Mouse (Mus musculus): ENCODE measurements around the gene Slc9a8.

Slc9a8 gene

DNA sequence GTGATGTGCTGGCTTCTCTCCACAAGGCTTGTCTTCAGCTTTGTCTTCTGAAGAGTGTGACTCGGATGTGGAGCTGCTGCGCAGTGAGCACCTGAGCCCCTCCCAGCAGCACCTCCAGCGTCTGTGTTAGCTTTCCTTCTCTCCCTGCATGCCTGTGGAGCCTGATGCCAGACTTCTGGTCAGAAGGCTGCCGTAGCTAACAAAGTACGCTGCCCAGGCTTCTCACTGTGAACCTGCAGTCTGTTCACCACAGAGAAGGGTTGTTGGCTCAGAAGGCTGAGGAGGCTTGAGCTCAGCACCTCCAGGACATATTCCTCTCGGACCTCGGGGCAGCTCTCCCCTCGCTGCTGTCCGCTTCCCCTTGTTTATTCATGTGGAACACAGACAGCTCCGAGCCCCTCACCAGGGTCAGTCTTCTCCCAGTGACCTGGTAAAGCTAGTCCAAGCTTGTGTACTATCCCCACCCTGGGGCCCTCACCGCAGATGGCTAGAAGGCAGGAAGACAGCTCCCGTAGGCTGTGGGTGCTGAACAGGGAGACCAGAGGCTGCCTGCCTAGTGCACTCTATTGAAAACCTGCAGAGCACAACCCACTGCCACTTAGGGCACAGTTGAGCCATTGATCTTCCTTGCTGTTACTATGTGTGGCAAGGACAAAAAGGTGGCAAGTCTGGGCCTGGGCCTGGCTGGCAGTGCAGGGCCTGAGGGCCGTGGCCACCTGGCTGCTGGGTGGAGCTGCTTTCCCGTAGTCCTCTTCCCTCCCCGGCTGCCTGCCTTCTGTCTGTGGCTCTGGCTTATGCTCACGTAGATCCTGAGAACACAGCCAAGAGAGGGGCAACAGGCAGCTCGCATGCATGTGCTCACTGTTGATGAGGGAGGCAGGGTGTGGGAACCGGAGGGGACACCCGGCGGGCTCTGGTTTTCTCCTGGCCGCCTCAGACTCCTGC is 28.1 kb downstream of the Slc9a8 start:
- DNase-seq (ENCODE audit: low spot score in 2 of 2), result no peak

DNA sequence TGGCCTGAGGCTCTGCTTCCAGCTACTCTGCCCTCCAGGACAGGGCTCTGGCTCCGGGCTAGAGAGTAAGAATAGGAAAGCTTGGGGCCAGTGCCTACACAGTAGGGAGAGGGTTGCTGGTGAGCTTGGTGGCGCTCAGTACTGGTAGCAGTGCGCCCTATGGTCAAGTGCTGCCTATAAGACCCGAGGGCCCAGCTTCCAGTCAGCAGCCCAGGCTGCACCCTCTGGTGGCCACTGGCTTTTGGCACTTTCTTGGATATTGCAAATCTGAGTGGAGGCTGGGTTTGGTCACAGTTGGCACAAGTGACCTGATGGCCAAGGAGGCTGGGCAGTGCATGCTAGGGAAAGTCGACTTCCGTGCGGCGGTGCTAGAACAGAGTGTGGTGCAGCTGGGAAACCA is 29.1 kb downstream of the Slc9a8 start:
- DNase-seq (ENCODE audit: low spot score in 2 of 2), result no peak

DNA sequence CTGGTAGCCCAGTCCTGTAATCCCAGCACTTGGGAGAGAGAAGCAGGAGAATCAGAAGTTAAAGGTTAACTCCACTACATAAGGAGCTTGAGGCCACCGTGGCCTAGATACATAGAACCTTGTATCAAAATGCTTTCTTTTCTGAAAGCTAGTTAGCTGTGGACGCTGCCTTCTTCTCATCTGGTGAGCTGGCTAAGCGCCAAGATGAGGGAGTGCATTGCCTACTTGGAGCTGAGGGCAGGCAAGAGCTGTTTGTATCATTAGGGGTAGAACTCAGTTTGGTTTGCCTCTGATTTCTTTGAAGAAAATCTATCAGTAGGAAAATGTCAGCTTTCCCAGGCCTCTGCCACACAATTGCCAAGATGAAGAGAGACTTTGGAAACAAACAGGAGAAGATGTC is 32.3 kb downstream of the Slc9a8 start:
- DNase-seq (ENCODE audit: low spot score in 2 of 2), result no peak

DNA sequence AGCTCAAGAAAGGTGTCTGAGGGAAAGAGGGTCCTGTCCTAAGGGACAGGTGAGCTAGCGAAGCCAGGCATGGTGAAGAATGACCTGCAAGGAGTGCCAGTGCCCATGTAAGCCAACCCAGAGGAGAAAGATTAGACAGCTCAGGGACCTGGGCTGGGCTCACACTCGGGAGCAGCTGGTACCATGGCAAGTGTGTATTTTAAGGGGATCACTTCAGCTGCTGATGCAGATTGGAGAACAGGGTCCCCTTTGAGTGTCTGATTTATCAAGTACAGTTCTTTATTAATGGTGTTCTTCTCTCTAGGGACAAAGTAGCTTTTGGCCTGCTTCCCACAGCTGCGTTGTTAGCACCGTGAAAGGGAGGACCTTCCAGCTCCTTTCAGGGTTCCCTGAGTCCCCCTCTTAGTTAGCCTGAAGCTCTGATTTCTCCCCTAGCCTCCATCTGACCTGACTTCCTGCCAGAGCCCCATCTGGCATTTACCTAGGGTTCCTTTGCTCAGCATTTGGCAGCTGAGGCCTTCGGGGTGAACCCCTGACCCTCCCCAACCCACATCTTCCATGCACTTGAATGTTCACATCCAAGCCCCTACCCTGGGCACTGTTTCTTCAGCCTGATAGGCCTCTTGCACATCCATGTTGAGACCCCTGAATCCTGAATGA is 35.0 kb downstream of the Slc9a8 start:
- no peak for DNase-seq (ENCODE audit: low spot score in 2 of 2)

DNA sequence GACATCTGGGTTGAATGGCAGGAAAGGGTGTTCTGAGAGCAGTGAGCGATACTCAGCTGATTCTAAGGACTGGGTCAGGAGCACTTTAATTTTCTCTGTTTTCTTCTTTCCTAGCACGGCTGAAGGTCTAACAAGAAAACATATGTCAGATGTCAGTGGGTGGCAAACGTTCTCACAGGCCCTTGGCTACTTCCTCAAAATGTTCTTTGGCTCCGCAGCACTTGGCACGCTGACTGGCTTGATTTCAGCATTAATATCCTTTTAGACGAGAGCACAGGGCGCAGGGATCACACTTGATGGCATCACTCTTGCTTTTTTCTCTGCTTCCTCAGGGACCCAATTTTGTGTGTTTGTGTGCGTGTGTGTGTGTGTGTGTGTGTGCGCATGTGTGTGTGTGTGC is 35.7 kb downstream of the Slc9a8 start:
- DNase-seq (ENCODE audit: low spot score in 2 of 2), result no peak

DNA sequence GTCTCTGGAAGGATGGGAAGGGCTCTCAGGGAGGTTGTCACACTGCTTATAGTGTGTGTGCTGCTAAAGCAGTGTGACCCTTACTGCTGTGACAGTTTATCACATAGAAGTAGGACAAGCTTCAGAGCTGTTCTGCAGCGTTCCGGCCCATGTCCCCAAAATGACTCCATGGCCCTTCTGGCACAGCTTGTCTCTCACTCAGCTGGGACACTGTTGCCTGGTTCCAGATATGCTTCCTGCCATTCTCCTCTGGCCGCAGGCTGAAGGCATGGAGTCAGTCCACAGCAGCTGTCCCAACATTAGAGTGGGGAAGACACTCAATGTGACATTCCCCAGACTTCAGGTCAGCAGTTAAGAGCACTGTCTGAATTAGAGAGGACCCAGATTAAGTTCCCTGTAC is 37.0 kb downstream of the Slc9a8 start:
- DNase-seq (ENCODE audit: low spot score in 2 of 2), result no peak

DNA sequence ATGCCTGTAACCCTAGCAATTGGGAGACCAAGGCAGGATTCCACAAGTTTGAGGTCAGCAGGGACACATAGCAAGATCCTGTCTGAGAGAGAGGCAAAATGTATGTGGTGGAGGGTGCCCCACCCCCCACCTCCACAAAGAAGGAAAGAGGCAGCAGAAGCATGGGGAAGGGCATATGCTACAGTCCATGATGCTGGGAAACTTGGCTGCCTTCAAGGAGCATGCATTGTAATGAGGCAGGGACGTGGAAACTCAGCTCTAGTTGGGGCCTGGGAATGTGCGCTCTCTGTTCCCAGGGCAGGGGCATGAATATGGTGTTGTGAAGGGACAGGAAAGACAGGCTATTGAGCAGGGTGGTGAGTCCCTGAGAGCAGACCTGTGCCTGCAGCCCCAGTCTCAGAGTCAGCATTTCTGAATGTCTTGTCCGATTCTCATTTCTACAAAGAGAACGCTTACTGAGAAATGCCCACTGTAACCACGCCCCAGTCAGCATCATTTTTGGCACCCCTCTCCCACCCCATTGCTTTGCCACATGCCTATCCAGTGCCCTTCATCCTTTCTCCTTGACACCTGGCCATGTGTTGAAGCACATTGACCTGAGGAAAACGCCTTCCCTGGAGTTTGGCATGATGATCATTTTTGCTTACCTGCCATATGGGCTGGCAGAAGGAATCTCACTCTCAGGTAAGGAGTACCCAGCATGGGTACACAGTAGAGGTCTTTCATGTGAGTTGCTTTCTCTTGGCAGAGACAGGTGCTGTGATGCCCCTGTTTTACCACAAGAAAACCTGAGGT is 37.8 kb downstream of the Slc9a8 start:
- DNase-seq (ENCODE audit: low spot score in 2 of 2), result no peak

DNA sequence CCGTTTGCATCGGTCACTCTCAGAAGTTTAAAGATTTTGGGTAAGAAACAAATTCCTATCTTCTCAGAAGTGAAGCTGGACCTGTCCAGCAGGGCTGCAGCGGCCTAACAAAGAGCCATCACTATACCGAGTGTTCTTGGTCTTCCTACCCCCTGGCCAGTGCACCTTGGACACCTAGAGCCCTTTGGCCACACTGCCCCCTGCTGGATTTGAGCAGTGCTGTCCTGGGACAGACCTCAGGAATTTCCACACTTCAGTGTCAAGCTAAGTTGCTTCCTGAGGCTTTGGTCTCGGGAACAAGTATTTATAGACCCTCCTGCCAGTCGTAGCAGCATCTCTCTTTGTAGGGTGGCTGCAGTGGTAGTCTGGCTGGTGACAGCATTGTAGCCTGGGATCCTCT is 41.4 kb downstream of the Slc9a8 start:
- DNase-seq (ENCODE audit: low spot score in 2 of 2), result no peak

DNA sequence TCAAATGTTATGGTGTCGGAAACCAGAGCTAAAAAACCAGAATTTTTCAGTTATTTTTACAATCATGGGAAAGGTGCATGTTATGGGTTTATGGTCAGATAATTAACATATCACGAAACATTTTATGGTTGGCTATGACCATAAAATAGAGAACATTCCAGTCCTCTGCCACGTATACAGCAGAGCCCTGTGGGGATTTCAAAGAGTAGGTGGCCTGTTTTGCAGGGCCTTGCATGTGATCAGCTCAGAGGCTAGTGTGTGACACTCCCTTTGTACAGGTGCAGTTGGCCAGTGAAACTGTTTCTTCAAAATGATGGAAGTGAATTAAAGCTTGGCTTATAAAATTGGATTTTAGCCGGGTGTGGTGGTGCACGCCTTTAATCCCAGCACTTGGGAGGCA is 42.3 kb downstream of the Slc9a8 start:
- DNase-seq (ENCODE audit: low spot score in 2 of 2), result no peak

DNA sequence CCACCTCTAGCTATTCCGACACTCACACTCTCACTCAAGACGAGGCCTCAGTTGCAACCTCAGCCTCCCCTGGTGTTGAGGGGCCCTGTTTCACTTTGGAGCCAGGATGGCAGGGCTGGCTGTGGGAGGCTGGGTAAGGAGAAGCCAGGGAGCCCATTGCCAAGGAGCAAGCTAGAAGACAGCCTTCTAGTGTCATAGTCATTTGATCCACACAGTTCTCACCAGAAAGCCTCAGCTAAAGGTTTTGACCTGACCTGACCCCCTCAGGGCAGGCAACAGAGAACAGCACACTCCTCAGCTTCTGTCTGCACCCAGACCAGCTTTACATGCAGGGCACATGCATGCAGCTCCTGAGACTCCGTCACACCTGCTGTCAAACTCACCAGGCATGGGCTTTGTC is 44.4 kb downstream of the Slc9a8 start:
- DNase-seq (ENCODE audit: low spot score in 2 of 2), result no peak

DNA sequence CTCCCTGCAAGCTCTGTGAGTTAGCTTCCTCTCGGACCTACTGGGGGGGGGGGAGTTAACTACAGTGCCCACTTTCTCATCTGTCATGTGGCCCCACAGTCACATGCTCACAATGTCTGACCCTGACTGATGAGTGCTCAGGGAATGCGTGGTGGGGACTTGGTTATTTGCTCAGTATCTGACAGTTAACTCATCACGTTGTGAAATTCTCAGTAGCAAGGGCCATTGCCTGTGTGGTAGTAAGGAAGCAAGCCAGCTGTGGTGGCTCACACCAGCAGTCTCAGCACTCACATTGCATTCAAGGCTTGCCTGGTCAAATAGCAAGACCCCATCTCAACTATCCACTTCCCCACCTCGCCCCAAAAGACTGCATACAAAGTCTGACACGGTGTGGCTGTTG is 45.7 kb downstream of the Slc9a8 start:
- no peak for DNase-seq (ENCODE audit: low spot score in 2 of 2)

DNA sequence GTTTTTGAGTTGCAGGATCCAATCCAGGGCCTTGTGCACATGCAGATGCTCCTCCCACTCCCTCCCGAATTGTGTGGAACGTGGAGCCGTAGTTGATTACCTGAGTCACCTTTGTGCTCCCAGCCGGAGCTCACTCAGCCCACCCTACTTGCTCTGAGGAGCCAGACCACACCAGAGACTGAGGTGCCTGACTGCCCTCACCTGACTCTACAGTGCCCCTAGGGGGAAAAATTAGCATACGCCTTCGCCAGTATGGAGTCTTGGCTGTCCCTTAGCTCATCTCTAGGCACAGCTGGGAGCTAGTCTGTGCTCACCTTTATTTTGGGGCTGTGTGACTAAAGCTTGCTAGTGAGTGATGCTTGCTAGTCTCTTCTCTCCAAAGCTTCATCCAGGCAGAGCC is 46.9 kb downstream of the Slc9a8 start:
- no peak for DNase-seq (ENCODE audit: low spot score in 2 of 2)

DNA sequence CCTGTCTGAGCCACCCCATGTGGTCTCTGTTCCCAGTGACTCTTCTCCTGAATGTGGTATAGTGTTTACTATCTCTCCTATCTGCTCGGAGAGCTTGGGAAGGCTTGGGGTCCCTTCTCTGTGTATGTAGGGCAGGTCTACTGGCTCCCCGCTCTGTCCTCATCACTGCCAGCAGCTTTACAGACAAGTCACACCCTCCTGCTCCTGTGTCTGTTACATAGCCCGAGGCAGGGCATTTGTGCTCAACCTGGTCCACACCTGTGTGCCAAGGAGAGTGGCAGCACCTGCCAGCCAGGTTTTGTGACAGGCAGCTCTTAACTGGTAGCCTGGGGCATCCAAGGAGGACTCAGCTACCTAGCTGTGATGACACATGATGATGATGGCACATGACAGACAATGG is 49.1 kb downstream of the Slc9a8 start:
- DNase-seq (ENCODE audit: low spot score in 2 of 2), result no peak

DNA sequence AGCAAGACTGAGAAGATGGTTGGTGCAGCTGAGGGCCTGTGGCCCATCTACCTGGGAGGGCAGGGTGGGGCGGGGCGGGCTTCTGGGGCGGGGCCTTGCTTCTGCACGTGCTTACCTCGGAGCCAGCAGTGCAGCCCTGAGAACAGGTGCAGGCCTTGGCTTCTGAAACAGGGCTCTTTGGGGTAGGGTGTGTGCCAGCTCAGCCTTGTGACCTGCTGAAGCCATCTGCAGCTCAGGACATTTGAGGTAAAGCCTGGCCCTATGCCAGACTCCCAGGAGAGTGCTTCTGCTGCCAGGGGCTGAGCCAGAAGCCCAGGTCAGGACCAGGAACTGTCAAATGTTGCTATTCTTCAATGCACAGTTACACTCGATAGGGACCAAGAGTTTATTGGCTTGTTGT is 50.1 kb downstream of the Slc9a8 start:
- DNase-seq (ENCODE audit: low spot score in 2 of 2), result no peak

DNA sequence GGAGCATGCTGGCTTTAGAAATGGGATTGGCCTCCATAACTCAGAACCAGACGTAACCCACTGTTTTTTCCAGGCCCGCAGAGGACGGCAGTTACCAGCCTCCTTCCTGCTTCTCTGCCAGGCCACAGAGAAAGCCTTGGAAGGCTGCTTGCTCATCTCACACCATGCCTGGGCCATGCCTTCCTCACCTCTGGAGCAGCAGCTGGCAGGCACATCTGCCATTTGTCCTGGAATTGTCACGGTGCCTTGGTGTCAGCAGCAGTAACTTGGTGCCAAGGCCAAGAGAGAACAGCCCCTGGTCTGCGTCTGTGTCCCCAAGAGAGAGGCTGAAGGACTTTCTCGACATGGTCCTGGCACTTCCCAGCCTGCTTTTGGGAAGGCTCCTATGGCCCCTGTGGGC is 52.7 kb downstream of the Slc9a8 start:
- no peak for DNase-seq (ENCODE audit: low spot score in 2 of 2)

DNA sequence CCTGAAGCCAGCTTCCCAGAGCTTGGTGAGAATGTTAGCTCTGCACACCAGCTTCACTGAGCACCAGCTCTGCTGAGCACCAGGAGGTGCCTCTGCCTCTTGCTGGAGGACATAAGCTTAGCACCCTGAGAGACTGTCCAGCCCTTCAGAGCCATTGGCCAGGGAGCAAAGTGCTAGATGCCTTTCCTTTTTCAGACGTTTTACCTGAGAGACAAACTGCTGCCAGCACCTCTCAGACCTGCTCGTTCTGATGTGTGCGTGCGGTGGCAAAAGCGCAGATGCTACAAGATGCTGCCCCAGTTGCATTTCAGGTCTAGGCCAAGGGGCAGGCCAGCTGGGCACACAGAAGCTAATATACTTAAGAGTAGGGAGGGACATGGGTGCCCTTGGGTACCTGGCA is 54.1 kb downstream of the Slc9a8 start:
- no peak for DNase-seq (ENCODE audit: low spot score in 2 of 2)

DNA sequence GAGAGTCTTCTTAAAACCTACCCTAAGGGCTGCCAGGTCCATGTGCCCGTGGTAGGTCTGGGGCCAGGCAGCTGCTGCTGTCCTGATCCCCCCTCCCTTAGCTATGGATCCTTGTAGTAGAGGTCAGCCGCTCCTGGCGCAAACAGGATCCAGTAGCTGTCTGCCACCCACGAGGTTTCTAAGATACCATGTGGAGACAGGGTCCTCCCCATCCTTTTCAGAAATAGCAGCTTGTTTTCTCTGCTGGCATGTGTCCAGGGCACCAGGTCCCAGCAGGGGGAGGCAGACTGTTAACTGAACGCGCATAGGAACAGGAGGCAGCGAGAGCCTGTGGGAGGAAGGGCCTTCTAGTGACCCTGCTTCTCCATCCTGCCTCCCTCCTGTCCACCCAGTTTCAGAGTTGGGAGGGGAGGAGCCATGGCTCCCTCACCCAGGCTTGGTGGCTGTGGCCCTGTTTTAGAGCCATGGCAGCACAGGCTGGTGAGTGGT is 54.7 kb downstream of the Slc9a8 start:
- DNase-seq (ENCODE audit: low spot score in 2 of 2), result peak; percentile 50 to 55

DNA sequence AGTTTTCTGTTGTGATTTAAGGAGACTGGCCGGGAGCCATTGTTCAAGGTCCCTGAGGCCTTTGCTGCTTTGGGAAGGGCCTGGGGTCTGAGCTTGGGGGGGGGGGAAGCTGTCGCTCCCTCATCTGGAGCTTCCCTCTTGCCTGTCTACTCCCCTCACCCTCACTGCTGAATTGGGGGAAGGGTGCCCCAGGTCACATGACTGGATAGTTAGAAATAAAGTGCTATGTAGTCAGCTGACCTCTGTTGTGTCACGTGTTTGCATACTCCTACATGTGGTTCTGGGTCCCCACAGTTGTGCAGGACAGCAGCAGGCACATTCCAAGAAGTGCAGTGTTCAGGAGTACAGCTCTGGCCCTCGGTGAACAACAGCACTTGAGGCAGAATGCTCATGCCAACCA is 55.2 kb downstream of the Slc9a8 start:
- DNase-seq (ENCODE audit: low spot score in 2 of 2), result no peak

DNA sequence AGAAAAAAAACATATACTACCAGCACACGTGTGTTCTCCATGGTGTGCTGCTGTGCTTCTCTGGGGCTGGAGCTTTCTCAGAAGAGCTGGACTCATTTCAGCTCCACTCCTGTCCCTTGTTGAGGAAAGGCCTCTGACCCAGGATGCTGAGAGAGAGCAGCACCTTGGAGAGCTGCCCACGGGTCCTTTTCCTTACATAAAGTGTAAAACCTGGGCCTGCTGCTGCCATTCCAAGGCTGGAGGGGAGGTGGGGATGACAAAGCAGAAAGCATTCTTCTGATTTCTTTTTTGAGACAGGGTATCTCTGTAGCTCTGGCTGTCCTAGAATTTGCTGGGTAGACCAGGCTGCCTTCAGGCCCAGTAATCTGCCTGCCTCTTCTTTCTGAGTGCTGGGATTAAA is 56.6 kb downstream of the Slc9a8 start:
- DNase-seq (ENCODE audit: low spot score in 2 of 2), result no peak

DNA sequence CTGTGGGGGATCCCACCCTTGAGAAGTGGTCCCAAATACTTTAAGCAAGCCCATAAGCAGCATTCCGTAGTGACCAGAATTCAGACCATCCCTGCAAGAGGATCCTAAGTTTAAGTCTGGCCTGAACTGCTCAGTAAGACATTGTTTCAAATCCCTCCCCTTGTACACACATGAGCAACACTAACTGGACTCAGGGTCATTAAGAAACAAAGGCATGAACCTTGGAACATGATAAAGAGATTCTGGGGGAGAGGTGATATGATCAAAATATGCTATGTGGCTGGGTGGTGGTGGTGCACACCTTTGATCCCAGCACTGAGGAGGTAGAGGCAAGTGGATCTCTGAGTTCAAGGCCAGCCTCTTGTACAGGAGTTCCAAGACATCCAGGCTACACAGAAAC is 58.0 kb downstream of the Slc9a8 start:
- DNase-seq (ENCODE audit: low spot score in 2 of 2), result no peak

DNA sequence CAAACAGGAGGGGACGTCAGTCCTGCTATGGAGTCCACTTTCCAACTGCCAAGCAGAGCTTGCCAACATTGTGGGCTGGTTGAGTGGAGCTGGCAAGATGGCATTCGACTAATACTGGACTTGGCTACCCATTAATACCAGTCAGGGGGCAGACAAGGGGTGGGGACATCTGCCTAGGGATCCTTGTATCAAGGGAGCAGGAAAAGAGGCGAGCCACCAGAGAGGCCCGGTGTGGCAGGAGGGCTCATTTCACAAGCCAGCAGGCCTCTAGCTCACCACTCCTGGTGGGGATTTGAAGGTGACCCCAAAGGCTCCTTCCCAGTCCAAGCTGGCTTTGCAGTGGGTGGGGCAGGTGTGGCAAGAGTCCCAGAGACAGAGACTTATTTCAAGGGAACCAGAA is 61.2 kb downstream of the Slc9a8 start:
- DNase-seq (ENCODE audit: low spot score in 2 of 2), result no peak

DNA sequence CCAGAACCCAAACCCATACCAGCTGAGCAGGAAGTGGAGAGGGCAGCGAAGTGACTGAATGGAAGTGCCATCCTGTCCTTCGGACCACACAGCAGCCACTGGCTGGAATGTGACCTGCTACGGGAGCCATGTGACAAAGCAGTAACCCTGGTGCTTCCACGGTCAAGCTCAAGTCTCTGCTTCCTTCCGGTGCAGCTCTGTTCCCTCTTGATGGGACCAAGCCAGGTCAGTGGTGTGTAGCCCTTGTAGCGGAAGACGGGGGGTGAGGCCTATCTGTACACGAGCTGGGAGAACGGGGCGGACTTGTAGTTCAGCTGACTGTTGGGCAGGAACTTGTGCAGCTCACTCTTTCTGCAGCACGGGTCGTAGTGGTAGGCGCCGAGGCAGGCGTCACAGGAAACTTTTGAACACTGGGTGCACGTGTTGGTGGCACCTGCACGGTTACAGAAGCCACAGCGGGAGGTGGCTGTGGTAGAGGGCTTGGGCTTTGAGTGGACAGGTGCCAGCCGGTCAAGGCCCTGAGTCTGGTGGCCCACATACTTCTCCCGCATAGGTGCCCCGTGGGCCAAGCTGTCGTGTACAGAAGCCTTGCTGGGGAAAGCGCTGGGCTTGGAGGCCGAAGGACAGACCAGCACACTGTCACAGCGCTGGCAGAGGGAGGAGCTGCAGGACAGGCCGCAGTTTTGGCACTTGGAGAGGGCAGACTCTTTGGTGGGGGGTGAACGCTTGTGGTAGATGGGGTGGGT is 61.7 kb downstream of the Slc9a8 start:
- DNase-seq (ENCODE audit: low spot score in 2 of 2), result no peak

Data from right cerebral cortex, postnatal 36 days (tissue).